Mouse (Mus musculus): ENCODE results near the gene 6030458C11Rik.

GRCm38 (mm10) chr15:12840737-12841136 is 16.3 kb upstream of the 6030458C11Rik start:
- TF ChIP-seq CHD2 (IDR thresholded peaks at IDR 0.05; ENCODE audit: low read length) (no peak), CTCF (conservative IDR thresholded peaks at IDR 0.05 in 1 of 2, IDR thresholded peaks at IDR 0.05 in 1 of 2; ENCODE audit: low read depth in 2 of 2, low read length in 2 of 2) (no peak)

Data from CH12.LX (cell line).